Mouse (Mus musculus) liver, adult 2 months (tissue): ENCODE results near the gene Tnp2.

Experiments used
- CTCF ChIP-seq: fragments of 200-500 bp; IDR thresholded peaks from 2 replicates; pipeline ENCODE4 v1.5.1; 2011; ENCODE audit warnings: low read depth, low read length, control low read depth
- POLR2A ChIP-seq: fragments of 200-500 bp; IDR thresholded peaks from 2 replicates; pipeline ENCODE4 v1.6.1; 2011; ENCODE audit warnings: low read length, control low read depth; ENCODE audit not compliant: insufficient read depth; ENCODE audit errors: extremely low read depth

DNA sequence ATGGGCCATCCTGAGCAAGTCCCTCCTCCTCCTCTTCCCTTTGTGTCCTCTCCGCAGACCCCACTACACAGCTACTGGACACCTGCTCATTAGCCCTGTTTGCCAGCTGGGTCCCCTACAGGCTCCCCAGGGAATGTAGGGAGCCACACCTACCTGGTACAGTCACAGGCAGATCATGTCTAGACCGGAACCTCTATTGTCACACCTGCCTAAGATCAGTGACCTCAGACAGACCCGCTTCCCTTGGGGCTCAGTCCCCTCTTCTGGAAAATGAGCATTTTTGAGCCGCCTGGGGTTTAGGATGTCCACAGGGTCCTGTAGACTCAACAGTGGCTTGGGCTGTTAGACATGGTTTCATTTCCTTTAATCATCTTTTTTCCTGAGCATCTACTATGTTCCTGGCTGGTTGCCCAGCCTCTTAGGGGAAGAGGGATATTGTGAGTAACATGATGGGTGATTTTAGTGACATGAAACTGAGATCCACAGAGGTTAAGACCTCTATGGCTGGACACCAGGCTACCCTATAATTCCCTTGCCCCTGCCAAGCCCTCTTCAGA is 30.2 kb upstream of the Tnp2 start:
- no peak for TF ChIP-seq CTCF
- no peak for TF ChIP-seq POLR2A
